Mouse (Mus musculus) liver, postnatal 0 days (tissue): ENCODE data around the gene Coq8b.

ENCODE experiments used
- CTCF ChIP-seq: sonication (generic); IDR thresholded peaks from 2 replicates; pipeline ENCODE4 v1.5.1; 2016; ENCODE audit warnings: antibody characterized with exemption, low read depth
- EP300 ChIP-seq: IDR thresholded peaks from 2 replicates; pipeline ENCODE4 v1.6.1; 2016; ENCODE audit warnings: antibody characterized with exemption, low read depth, mild to moderate bottlenecking

DNA sequence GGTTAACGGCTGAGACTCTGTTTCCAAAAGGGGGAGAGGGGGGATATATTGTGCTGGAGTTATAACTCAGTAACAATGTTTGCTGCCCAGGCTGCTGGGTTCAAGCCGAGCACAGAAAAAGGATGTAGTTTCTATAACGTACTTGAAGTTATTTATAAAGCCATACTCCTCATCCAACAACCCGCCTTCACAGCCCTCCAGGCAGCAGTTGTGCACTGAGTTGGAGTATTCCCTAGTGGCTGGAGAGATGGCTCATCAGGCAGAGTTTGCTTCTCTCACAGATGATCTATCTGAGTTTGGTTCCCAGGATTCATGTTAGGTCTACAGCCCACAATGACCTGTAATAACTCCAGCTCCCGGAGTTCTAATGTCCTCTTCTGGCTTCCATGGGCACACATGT, 68.0 kb downstream of the Coq8b start:
- TF ChIP-seq CTCF (no peak), EP300 (no peak)
